Mouse (Mus musculus) lung, postnatal 0 days (tissue): ENCODE measurements at regions not wholly inside any gene's neighbourhood (a gene's known extent, or its start where the extent isn't known, plus 50 kb on each side); places are given as distances from the start of the nearest gene placed in this dataset.

Source experiments
- ATAC-seq: fragments of 200-750 bp; cut with Nextera tagmentation; 2 replicates; pipeline ENCODE4 v1.8.0; 2017; ENCODE audit warnings: moderate library complexity
- DNase-seq: peaks from one replicate; pipeline ENCODE4 v3.0.0-alpha.2; 2016; ENCODE audit warnings: low spot score
- H3K27ac ChIP-seq: fragments of 300-500 bp; sonication (generic); 2 replicates; pipeline ENCODE4 v1.5.1; 2014; ENCODE audit warnings: antibody characterized with exemption, mild to moderate bottlenecking, low read length, mixed read lengths
- H3K27me3 ChIP-seq: fragments of 300-500 bp; sonication (generic); replicated peaks from 2 replicates; pipeline ENCODE4 v1.6.1; 2014; ENCODE audit warnings: low read length, mixed read lengths; ENCODE audit not compliant: insufficient read depth
- H3K36me3 ChIP-seq: fragments of 300-500 bp; sonication (generic); 2 replicates; pipeline ENCODE4 v1.6.1; 2014; ENCODE audit warnings: low read length, mixed read lengths; ENCODE audit not compliant: insufficient read depth
- H3K4me1 ChIP-seq: fragments of 300-500 bp; sonication (generic); 2 replicates; pipeline ENCODE4 v1.6.1; 2014; ENCODE audit warnings: antibody characterized with exemption, low read depth, low read length, mixed read lengths; ENCODE audit not compliant: insufficient read depth
- H3K4me2 ChIP-seq: fragments of 300-500 bp; sonication (generic); replicated peaks from 2 replicates; pipeline ENCODE4 v1.6.1; 2014; ENCODE audit warnings: low read depth, mild to moderate bottlenecking, low read length, moderate library complexity, mixed read lengths
- H3K4me3 ChIP-seq: fragments of 300-500 bp; sonication (generic); 2 replicates; pipeline ENCODE4 v1.5.1; 2014; ENCODE audit warnings: low read depth, low read length
- H3K9ac ChIP-seq: fragments of 300-500 bp; sonication (generic); replicated peaks from 2 replicates; pipeline ENCODE4 v1.6.1; 2014; ENCODE audit warnings: low read depth, mild to moderate bottlenecking
- H3K9me3 ChIP-seq: fragments of 300-500 bp; sonication (generic); 2 replicates; pipeline ENCODE4 v1.6.1; 2016; ENCODE audit warnings: low read length, mixed read lengths
- CTCF ChIP-seq: IDR thresholded peaks from 2 replicates; pipeline ENCODE4 v1.5.1; 2016; ENCODE audit warnings: antibody characterized with exemption, mild to moderate bottlenecking
- EP300 ChIP-seq: IDR thresholded peaks from 2 replicates; pipeline ENCODE4 v1.6.1; 2016; ENCODE audit warnings: antibody characterized with exemption, mild to moderate bottlenecking, control low read depth
- WGBS: fragments of 180-500 bp; shearing (Covaris S2); extraction: QIAGEN DNeasy Blood & Tissue Kit; methylation state at CpG from one replicate; pipeline ENCODE4 v1.1.7; 2014; 5-methylcytosine and 5-hydroxymethylcytosine counted together

DNA sequence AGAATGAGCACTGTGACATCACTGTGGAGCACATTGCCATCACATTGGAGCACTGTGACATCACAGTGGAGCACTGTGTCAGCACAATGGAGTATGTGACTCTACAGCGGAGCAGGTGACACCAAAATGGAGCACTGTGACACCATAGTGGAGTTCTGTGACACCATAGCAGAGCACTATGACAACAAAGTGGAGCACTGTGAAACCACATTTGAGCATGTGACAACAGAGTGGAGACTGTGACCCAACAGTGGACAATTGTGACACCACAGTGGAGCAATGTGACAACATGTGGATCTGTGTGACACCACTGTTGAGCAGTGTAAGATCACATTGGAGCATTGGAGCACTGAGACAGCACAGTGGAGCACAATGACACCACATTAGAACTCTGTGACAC, 87.2 kb upstream of the Vmn1r2 start:
- peaks cover 29% of the 10 kb centered on the region for H3K9me3 ChIP-seq

DNA sequence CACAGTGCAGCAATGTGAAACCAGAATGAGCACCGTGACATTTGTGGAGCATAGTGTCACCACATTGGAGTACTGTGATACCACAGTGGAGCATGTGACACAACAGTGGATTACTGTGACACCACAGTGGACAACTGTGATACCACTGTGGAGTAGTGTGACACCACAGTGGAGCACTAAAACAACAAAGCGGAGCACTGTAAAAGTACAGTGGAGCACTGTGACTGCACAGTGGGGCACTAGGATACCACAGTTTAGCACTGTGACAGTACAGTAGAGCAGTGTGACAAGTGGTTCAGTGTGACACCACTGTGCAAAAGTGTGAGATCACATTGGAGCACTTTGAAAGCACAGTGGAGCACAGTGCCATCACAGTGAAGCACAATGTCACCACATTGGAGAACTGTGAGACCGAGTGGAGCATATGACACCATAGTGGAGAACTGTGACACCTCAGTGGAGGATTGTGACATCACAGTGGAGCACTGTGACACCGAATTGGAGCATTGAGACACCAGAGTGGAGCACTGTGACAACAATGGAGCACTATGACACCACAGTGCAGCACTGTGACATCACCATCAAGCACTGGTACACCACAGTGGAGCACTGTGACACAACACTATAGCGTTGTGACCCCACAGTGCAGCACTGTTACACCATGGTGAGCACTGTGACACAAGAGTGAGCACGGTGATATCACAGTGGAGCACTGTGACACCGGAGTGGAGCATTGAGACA, 86.6 kb upstream of the Vmn1r2 start:
- TF ChIP-seq EP300 = no peak
- no peak for TF ChIP-seq CTCF
- Histone ChIP-seq H3K4me1 (no peaks in the 10 kb centered on the region), H3K36me3 (no peaks in the 10 kb centered on the region), H3K27me3 (no peaks in the 10 kb centered on the region), H3K9ac (no peak overlapping the region), H3K4me2 (no peak overlapping the region), H3K9me3 (peaks cover 33% of the 10 kb centered on the region), H3K4me3 (no peak overlapping the region), H3K27ac (no peak overlapping the region)
- peak; percentile 8; the same call in 1 of the 2 replicates for ATAC-seq
- WGBS = 53% methylated on average over 7 of the region's 7 CpGs
- DNase-seq = peak; percentile 8

More for the DNA sequence above, 87.2 kb upstream of the Vmn1r2 start:
- no peak for ATAC-seq
- Histone ChIP-seq H3K4me2 (no peak overlapping the region), H3K4me1 (no peaks in the 10 kb centered on the region), H3K9ac (no peak overlapping the region), H3K27ac (no peak overlapping the region), H3K4me3 (no peak overlapping the region), H3K36me3 (no peaks in the 10 kb centered on the region), H3K27me3 (no peaks in the 10 kb centered on the region)
- TF ChIP-seq EP300 = no peak
- no peak for TF ChIP-seq CTCF
- WGBS = 82% methylated on average over 1 of the region's 1 CpGs
- no peak for DNase-seq

DNA sequence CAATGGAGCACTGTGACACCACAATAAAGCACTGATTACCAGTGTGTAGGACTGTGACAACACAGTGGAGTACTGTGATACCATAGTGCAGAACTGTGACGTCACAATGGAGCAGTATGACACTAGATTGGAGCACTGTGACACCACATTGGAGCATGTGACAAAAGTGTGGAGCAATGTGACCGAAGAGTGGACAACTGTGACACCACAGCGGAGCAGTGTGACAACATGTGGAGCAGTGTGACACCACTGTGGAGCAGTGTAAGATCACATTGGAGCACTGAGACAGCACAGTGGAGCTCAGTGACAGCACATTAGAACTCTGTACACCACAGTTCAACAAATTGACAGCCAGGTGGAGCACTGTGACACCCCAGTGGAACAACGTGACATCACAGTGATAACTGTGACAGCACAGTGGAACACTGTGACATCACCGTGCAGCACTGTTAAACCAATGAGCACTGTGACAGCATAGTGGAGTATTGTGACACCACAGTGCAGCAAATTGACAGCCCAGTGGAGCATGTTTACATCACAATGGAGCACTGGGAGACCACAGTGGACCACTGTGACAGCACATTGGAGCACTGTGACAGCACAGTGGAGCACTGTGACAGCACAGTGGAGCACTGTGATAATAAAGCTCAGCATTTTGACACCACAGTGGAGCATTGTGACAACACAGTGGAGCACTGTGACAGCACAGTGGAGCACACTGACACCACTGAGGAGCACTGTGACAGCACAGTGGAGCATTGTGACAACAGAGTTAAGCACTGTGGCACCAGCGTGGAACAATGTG, 85.8 kb upstream of the Vmn1r2 start:
- Histone ChIP-seq H3K36me3 (no peaks in the 10 kb centered on the region), H3K27me3 (no peaks in the 10 kb centered on the region), H3K4me1 (no peaks in the 10 kb centered on the region), H3K4me3 (no peak overlapping the region), H3K9me3 (peaks cover 41% of the 10 kb centered on the region), H3K9ac (no peak overlapping the region), H3K4me2 (no peak overlapping the region), H3K27ac (no peak overlapping the region)
- no peak for TF ChIP-seq EP300
- no peak for TF ChIP-seq CTCF
- DNase-seq (peak; percentile 5), ATAC-seq (peak; percentile 8)
- 59% methylated on average over 6 of the region's 6 CpGs for WGBS

DNA sequence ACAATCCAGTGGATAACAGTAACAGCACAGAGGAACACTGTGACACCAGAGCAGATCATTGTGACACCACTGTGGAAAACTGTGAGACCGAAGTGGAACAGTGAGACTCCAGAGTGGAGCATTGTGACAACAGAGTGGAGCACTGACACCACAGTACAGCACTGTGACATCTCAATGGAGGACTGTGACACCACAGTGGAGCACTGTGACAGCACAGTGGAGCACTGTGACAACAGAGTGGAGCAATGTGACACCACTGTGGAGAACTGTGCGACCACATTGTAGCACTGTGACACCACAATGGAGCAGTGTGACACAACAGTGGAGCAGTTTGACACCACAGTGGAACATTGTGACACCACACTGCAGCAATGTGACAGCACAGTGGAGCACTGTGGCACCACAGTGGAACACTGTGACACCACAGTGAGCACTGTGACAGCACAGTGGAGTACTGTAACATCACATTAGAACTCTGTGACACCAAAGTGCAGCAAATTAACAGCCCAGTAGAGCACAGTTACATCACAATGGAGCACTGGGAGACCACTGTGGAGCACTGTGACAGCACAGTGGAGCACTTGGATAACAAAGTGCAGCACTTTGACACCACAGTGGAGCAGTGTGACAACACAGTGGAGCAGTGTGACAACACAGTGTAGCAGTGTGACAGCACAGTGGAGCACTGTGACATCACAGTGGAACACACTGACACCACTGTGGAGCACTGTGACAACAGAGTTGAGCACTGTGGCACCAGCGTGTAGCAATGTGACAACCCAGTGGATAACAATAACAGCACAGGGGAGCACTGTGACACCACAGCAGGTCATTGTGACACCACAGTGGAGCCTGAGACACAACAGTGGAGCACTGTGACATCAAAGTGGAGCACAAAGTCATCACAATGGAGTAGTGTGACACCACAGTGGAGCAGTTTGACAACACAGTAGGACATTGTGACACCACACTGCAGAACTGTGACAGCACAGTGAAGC, 84.9 kb upstream of the Vmn1r2 start:
- WGBS = 75% methylated on average over 3 of the region's 3 CpGs
- no peak overlapping the region for H3K4me3 ChIP-seq
- no peaks in the 10 kb centered on the region for H3K36me3 ChIP-seq
- DNase-seq (peak; percentile 4), ATAC-seq (peak; percentile 11; the same call in 1 of the 2 replicates)
- H3K9ac ChIP-seq = no peak overlapping the region
- no peaks in the 10 kb centered on the region for H3K4me1 ChIP-seq
- H3K4me2 ChIP-seq = no peak overlapping the region
- peaks cover 43% of the 10 kb centered on the region for H3K9me3 ChIP-seq
- no peak overlapping the region for H3K27ac ChIP-seq
- no peaks in the 10 kb centered on the region for H3K27me3 ChIP-seq
- TF ChIP-seq CTCF (no peak), EP300 (no peak)

DNA sequence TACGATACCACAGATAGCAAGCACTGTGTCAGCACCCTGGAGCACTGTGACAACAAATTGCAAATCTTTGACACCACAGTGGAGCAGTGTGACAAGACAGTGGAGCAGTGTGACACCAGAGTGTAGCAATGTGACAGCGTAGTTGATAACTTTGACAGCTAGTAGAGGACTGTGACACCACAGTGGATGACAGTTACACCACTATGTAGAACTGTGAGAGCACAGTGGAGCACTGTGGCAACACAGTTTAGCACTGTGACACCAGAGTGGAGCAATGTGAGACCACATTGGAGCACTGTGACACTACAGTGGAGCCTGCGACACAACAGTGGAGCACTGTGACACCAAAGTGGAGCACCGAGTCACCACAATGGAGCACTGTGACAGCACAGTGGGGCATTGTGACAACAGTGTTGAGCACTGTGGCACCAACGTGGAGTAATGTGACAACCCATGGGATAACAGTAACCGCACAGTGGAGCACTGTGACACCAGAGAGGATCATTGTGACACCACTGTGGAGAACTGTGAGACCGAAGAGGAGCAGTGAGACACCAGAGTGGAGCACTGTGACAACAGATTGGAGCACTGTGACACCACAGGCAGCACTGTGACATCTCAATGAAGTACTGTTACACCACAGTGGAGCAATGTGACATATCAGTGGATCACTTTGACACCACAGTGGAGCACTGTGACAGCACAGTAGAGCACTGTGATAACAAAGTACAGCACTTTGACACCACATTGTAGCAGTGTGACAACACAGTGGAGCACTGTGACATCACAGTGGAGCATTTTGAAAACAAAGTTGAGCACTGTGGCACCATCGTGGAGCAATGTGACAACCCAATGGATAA, 83.7 kb upstream of the Vmn1r2 start:
- DNase-seq (peak; percentile 24), ATAC-seq (peak; percentile 22)
- no peak for TF ChIP-seq CTCF
- no peak for TF ChIP-seq EP300
- Histone ChIP-seq H3K4me3 (no peak overlapping the region), H3K36me3 (no peaks in the 10 kb centered on the region), H3K27me3 (no peaks in the 10 kb centered on the region), H3K4me1 (no peaks in the 10 kb centered on the region), H3K9ac (no peak overlapping the region), H3K27ac (no peak overlapping the region), H3K4me2 (no peak overlapping the region), H3K9me3 (peaks cover 43% of the 10 kb centered on the region)
- 50% methylated on average over 8 of the region's 8 CpGs for WGBS
